Mouse (Mus musculus): ENCODE results near the gene Rnf6. TPM values are rescaled to one million over a fixed set of nuclear protein-coding genes. Genes with fewer than 3 reads are reported as not detected.
"Not testable (repeated sequence)": the region's sequence is repeated elsewhere in the genome, so short reads cannot be mapped to it uniquely, and the experiment has no call there.

Gene Rnf6
- polyA plus RNA-seq, 1 experiment from 2014 or later = 63.3 TPM

- DNase-seq (ENCODE audit: low spot score) = peak; percentile 93
These were observed 9.7 kb upstream of the Rnf6 start, which contains the start of gene Cdk8 for GRCm38 (mm10) chr5:146230864-146231654. Cdk8 (plus strand) TSS chr5:146231230.

DNA sequence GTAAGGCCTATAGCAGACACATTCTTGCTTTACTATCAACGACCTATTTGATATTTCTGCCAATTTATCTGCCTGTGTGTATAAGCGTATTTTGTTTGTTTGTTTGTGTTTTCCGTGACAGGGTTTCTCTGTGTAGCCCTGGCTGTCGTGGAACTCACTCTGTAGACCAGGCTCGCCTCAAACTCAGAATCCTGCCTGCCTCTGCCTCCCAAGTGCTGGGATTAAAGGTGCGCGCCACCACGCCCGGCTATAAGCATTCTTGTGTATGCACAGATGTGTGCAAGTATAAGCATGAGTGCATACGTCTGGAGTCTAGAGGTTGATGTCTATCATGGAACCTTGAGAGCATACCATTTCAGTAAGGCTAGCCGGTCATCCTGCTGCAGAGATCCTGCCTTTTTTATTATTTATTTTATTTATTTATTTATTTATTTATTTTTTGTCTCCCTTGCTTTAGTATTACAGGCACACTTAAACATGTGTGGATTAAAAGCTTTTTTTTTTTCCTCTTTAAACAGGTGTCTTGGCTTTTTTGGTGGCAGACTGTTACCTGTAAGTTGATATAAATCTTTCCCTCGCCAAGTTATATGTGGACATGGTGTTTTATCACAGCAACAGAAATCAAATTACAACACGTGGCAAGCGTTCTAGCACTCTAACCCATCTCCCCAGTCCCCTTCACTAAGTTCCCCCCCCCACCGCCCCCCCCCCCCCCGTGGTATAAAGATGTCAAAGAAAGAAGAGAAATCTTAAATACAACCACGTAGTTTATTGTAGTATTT lies 8.7 kb upstream of the Rnf6 start:
- no peak for DNase-seq (ENCODE audit: low spot score)

DNA sequence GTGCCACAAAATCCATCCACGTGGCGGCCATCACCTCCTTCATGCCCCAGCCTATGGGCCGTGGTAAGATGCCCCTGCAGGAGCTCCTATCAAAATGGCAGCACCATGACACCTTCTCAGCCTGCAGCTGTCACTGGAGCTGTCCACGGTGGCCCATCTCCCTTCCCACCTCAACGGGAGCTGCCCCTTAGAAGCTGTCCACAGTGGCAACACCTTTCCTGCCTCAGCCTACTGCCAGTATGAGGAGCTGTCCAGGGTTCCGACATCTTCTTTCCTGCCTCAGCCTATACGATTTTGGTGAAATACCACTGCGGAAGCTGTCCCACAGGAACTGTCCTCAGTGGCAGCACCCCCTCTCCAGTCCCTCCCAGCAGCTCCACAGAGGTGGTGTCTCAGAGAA lies 6.1 kb upstream of the Rnf6 start:
- no peak for DNase-seq (ENCODE audit: low spot score)

DNA sequence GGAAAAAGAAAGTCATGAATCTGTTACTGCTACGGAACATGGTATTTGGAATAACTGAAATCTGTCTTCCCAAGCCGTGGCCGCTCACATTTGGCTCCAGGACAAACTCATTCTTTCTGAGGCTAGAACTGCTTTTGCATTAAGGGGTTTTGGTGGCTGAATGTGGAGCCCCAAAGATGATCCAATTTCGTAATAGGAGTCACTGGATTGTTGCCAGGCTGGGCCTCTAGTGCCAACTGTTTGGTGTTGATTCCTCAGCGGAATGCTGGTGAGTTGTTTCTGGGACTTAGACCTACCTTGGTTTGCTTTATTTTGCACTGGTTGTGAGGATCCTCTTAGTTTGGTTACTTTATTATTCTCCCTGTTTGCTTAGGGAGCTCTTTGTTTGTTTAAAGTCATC lies 2.4 kb upstream of the Rnf6 start:
- DNase-seq (ENCODE audit: low spot score) = no peak

DNA sequence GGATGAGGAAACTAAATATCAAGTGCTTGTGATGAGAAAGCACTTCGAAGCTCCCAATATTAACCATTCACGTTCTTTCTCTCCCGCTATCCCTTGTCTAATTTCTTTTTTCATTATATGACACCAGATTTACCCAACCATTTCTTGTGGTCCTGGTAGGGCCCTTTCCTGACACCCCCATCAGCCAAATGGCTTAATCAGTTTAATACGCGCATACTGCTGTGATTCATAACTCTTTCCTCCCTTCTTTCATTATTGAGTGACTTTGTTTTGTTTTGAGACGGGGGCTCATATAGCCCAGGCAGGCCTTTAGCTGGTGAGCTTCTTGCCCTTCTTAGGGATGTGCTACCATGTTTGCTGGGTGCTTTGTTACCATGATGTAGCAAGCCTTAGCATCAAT lies 367 bp upstream of the Rnf6 start:
- DNase-seq (ENCODE audit: low spot score) = no peak

GRCm38 (mm10) chr5:146220501-146220878 lies 865 bp downstream of the Rnf6 start:
- no peak for DNase-seq (ENCODE audit: low spot score)

- no peak for DNase-seq (ENCODE audit: low spot score)
These were observed 15.8 kb downstream of the Rnf6 start for GRCm38 (mm10) chr5:146205537-146205936.

DNA sequence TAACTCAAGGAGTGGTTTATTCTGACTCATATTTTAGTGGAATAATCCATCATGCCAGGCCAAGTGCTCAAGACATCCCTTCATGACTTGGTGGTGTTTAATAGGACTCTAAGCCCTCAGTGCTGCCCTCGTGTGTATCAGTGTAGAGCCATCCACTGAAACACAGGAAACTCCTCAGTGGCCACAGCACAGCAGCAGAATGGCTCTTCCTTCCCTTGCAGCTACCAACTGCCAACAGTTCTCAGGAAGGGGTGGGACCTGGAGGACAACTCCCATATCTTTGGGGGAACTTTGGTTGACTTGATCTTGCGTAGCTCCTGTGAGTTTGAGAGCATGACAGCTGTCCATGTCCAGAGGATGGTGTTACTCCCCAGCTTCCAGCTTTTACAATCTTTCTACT lies 17.4 kb downstream of the Rnf6 start:
- no peak for DNase-seq (ENCODE audit: low spot score)

DNA sequence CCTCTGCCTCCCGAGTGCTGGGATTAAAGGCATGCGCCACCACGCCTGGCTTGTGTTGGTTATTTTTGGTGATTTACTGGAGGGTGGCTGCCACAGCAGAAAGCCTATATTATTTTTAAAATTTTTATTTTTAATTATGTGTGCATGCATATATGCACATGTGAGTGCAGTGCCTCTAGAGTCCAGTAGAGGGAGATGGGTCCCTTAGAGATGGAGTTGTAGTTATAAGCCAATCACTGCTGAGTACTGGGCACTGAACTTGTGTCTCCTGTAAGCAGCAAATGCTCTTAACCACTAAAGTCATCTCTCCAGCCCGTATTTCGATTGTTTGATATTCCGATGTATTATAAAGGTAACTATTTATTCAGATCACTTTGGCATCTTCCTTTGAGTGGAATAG lies 20.8 kb downstream of the Rnf6 start:
- no peak for DNase-seq (ENCODE audit: low spot score)

- no peak for DNase-seq (ENCODE audit: low spot score)
These were observed 21.8 kb downstream of the Rnf6 start for GRCm38 (mm10) chr5:146199540-146199939.

DNA sequence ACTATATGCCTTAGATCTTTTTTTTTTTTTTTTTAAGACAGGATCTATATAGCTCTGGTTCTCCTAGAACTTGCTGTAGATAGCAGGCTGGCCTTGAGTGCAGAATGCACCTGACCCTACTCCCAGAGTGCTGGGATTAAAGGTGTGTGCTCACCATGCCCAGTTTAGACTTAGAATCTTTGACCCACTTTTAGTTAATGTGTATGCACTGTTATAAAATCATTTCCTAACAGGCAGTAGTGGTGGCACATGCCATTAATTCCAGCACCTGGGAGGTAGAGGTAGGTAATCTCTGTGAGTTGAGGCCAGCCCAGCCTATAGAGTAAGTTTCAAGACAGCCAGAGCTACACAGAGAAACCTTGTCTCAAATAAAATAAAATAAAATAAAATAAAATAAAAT lies 22.3 kb downstream of the Rnf6 start:
- DNase-seq (ENCODE audit: low spot score) = no peak

DNA sequence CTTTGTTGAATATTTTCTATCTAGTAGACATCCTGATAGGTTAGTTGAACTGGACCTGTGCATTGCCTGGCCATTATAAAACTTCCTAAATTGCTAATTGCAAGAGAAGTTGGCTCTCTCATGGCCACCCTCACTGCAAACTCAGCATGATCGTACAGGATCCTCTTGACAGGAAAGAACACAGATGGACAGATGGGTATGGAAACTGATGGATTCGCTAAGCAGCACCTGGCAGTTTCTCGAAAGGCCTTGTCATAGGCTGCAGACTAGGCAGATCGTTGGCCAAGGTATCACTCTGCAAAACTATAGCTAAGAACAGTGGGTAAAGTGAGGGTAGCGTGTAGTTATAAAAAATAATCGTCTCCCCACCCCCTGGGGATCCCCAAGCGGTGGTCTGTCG lies 28.0 kb downstream of the Rnf6 start:
- no peak for DNase-seq (ENCODE audit: low spot score)

DNA sequence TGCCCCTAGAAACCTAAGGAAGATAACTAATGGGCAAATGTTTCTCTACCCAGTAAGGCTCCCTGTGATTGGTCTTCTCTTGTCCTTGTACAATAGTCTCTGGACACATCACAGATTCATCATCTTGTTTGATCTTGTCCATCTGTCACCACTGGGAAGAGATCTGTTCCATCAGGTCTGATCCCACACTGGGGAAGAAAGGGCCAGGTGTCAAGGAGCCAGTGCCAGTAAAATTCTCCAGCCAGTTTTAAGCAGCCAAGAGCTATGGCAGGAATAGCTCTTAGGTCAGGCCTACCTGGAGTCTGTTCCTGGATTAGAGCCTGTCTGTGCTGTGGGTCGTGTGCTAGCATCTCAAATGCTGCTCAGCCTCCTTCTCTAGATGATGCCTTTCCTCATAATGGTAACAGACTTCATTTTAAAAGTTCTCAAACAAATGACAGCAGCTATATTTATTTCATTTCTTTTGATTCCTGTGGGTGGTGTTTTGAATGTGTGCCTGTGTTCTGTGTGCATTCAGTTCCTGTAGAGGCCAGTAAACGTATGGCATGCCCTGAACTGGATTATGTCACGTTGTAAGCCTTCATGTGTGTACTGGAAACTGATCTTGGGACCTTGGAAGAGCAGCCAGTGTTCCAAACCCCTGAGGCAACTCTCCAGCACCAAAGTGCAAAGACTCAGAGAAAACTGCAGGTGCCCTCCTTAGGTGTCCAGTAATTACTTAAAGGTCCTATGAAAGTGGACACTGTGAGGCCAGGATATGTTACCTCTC lies 30.7 kb downstream of the Rnf6 start:
- DNase-seq (ENCODE audit: low spot score) = no peak

- no peak for DNase-seq (ENCODE audit: low spot score)
These were observed 31.3 kb downstream of the Rnf6 start for GRCm38 (mm10) chr5:146190093-146190492.

GRCm38 (mm10) chr5:146188712-146189111 lies 32.6 kb downstream of the Rnf6 start:
- DNase-seq (ENCODE audit: low spot score) = no peak

DNA sequence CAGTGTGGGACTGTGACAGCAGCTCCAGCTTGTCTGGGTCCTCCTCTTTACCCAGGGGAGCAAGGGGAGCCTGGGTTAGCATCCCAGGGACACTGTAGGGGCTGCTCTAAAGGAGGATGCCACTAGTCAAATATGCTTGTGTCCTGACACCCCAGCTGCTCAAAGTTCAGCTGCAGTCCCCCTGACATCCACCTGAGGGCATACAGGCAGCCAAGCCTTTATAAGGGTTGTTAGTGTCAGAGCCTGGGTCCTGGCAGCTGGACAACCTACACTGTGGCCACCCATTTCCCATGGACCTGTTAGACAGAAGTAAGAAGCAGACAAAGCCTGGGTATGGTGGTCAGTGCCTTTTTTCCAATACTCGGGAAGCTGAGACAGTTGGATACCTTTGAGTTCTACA lies 33.2 kb downstream of the Rnf6 start:
- no peak for DNase-seq (ENCODE audit: low spot score)

GRCm38 (mm10) chr5:146187441-146187840 lies 33.9 kb downstream of the Rnf6 start:
- peak; percentile 60 for DNase-seq (ENCODE audit: low spot score)

GRCm38 (mm10) chr5:146185204-146185603 lies 36.2 kb downstream of the Rnf6 start, which contains the start of gene 1700001J03Rik:
1700001J03Rik (minus strand) TSS chr5:146185304.
- DNase-seq (ENCODE audit: low spot score) = not testable (repeated sequence)

GRCm38 (mm10) chr5:146172744-146173143 lies 48.6 kb downstream of the Rnf6 start:
- not testable (repeated sequence) for DNase-seq (ENCODE audit: low spot score)

DNA sequence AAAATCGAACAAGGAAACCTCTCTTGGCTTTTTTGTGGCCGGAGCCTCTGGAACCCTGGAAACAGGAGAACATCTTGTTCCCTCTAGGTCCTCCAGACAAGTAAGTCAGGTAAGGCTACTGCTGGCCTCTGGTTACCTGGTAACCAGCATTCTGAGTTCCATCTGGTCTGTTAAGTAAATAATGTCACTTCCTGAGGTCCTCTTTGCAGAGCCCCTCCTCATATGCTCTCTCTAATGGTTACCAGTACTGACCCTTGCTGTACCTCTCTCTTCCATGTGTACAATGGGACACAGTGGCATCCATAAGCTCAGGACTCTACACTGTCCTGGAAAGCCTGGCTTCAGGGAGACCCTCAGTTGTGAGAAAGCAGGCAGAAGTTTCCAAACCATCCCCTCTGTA lies 50.7 kb downstream of the Rnf6 start, which contains the start of gene Gm6309:
Gene Gm6309 (minus strand): TSS at position 101 of the 400 bp plus-strand sequence.
- DNase-seq (ENCODE audit: low spot score) = not testable (repeated sequence)

DNA sequence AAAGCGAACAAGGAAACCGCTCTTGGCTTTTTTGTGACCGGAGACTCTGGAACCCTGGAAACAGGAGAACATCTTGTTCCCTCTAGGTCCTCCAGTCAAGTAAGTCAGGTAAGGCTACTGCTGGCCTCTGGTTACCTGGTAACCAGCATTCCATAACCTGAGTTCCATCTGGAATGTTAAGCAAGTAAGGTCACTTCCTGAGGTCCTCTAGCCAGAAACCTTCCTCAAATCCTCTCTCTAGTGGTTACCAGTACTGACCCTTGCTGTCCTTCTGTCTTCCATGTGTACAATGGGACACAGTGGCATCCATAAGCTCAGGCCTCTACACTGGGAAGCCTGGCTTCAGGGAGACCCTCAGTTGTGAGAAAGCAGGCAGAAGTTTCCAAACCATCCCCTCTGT lies 60.9 kb downstream of the Rnf6 start, which contains the start of gene Gm5565:
Gene Gm5565 (minus strand): TSS at position 101 of the 400 bp plus-strand sequence.
- not testable (repeated sequence) for DNase-seq (ENCODE audit: low spot score)
